Mouse (Mus musculus) CD4-positive naive resting alpha-beta T cell, adult 57 days (primary cell): ENCODE data around the gene Tas1r2. TPM values are rescaled to one million over a fixed set of nuclear protein-coding genes. Genes with fewer than 3 reads are reported as not detected.

Source experiments
- total RNA-seq: library from RNA; stranded (reverse); gene quantifications from one replicate; pipeline ENCODE4 v1.2.4, GENCODE M21; 2023

The Tas1r2 gene
- total RNA-seq: not detected

DNA sequence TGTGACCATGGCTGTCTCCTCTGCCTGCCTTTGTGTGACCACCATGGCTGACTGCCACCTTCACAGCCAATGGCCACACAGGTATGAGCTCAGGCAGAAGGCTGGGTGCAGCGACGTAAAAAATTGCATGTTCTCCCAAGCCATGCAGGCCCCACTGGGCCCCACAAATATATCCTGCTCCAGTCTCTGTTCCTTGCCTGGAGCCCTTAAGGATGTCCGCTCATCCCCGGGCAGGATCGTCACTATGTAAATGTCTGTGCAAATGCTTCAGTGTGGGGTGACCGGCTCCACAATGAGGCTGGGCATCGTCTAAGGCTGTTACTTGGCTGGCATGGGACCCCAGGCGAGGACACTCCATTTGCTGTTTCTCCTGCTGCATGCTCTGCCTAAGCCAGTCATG is at the start of gene Tas1r2:
TSS of gene Tas1r2 (plus strand) at position 301 of the 400 bp plus-strand sequence.

DNA sequence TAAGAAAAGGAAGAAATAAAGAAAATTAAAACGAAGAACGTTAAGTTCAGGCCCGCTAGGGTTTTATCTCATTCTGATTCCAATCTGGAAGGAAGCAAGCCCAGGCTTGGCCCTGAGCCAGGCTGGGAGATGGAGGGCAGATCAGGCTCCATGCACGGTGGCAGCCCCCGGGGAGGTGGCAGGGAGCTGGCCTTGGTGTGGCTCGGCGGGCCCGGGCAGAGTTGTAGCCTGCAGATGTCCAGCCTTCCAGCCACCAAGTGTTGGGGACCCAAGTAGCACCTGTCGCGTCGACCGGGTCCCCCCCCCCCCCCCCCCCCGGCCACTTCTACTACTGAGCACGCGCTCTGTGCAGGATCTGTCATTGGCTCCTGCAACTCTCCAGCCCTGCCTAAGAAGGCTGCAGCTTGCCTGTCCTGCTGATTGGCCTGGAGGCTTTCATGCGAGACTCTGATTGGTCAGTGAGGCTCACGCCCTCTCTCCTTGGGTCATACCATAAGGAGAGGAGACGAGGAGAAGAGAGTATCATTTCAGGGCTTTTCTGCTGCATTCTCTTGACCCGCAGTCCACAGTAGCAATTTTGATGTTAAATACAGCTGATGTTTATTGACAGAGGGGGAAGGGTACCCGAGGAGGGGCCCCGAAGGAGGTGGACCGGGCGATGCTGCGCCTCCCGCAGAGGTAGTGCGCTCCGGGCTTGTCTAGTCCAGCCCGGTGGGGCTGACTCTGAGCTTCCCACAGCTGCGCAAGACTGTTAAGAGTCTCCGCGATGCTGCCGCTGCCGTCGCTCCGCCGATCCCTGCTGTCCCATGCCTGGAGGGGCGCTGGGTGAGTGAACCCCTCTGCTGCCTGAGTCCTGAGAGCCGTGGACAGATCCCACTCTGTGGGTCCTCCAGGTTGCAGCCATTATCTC is 30.7 kb upstream of the Tas1r2 start, which contains the start of gene Aldh4a1:
TSS of gene Aldh4a1 (plus strand) at position 494 of the 910 bp plus-strand sequence.

Other genes with a start within 250 kb of the Tas1r2 start
- gene Iffo2, start 123.0 kb upstream of the Tas1r2 start, total RNA-seq: 14.4 TPM
- gene Gm21969, start 50.4 kb upstream of the Tas1r2 start, total RNA-seq: 0.30 TPM
- 19.8 TPM for gene Aldh4a1, start 30.7 kb upstream of the Tas1r2 start, total RNA-seq
- not detected for gene Pax7, start 180.0 kb downstream of the Tas1r2 start, total RNA-seq